In genomic region chr14:104053697-104054096, GRCm38 (mm10) we compare ENCODE assay signal across 24 mouse cellular contexts.
"Had no signal": no experiment of that assay in that cellular context is flagged by ENCODE, and none has a peak within 500 bp of the region (broad histone marks: within the 10 kb centered on the region; RNA-seq: fewer than 3 reads in every experiment).

No protein-coding gene starts in this region.

- H3K36me3 ChIP-seq: heart, embryonic 10.5 days; heart, embryonic 12.5 days; hindbrain, embryonic 13.5 days; hindbrain, embryonic 15.5 days; kidney, embryonic 15.5 days; limb, embryonic 13.5 days; limb, embryonic 15.5 days had no signal

- H3K9ac ChIP-seq: heart, embryonic 12.5 days; hindbrain, embryonic 13.5 days; hindbrain, embryonic 15.5 days; kidney, embryonic 15.5 days; limb, embryonic 13.5 days; limb, embryonic 15.5 days had no signal

- DNase-seq: gastrocnemius, adult 2 months; gastrocnemius, postnatal 10 days; gastrocnemius, postnatal 25 days; heart, adult 18-20 months; heart, postnatal 10 days; heart, postnatal 4 days; kidney, adult 11 months; kidney, adult 2 months; kidney, adult 9 months; kidney, postnatal 14 days; kidney, postnatal 36 days; layer of hippocampus, adult 9-11 months; layer of hippocampus, postnatal 36 days; left cerebral cortex, postnatal 4 days had no signal

- H3K27ac ChIP-seq: gastrocnemius, adult 2 months; heart, embryonic 10.5 days; hindbrain, embryonic 13.5 days; hindbrain, embryonic 15.5 days; hindbrain, postnatal 0 days; kidney, embryonic 15.5 days; kidney, postnatal 0 days; limb, embryonic 13.5 days; limb, embryonic 15.5 days had no signal

- H3K27me3 ChIP-seq: heart, embryonic 12.5 days; hindbrain, embryonic 13.5 days; hindbrain, embryonic 15.5 days; kidney, embryonic 15.5 days; limb, embryonic 13.5 days; limb, embryonic 15.5 days had no signal

- H3K4me1 ChIP-seq: heart, embryonic 10.5 days; heart, embryonic 12.5 days; hindbrain, embryonic 13.5 days; hindbrain, embryonic 15.5 days; kidney, embryonic 15.5 days; limb, embryonic 13.5 days; limb, embryonic 15.5 days had no signal

- ATAC-seq: hindbrain, postnatal 0 days; intestine, embryonic 16.5 days had no signal

- H3K4me3 ChIP-seq: gastrocnemius, adult 2 months; heart, embryonic 10.5 days; heart, embryonic 12.5 days; hindbrain, embryonic 13.5 days; hindbrain, embryonic 15.5 days; kidney, embryonic 15.5 days; limb, embryonic 13.5 days; limb, embryonic 15.5 days had no signal

- H3K9me3 ChIP-seq: heart, embryonic 10.5 days; hindbrain, embryonic 13.5 days; hindbrain, embryonic 15.5 days; kidney, embryonic 15.5 days; limb, embryonic 13.5 days; limb, embryonic 15.5 days had no signal

- H3K4me2 ChIP-seq: heart, embryonic 12.5 days; hindbrain, embryonic 13.5 days; hindbrain, embryonic 15.5 days; kidney, embryonic 15.5 days; limb, embryonic 13.5 days; limb, embryonic 15.5 days had no signal
